Mouse (Mus musculus) liver, adult 2 months (tissue): Measurements from ENCODE around the gene Rapgef2. TPM values are rescaled to one million over a fixed set of nuclear protein-coding genes. Genes with fewer than 3 reads are reported as not detected.

Experiments used
- DNase-seq: peaks from one replicate; pipeline ENCODE4 v3.0.0-alpha.2; 2011; ENCODE audit warnings: low read depth, low spot score; ENCODE audit errors: extremely low read depth
- H3K27ac ChIP-seq: fragments of 200-500 bp; replicated peaks from 2 replicates; pipeline ENCODE4 v1.5.1; 2012; ENCODE audit warnings: low read depth, mild to moderate bottlenecking, control low read depth, inconsistent platforms, low read length; ENCODE audit not compliant: insufficient read depth
- H3K27me3 ChIP-seq: fragments of 200-500 bp; 2 replicates; pipeline ENCODE4 v1.6.1; 2012; ENCODE audit warnings: mild to moderate bottlenecking, moderate library complexity, low read length, inconsistent platforms; ENCODE audit not compliant: control insufficient read depth, insufficient read depth
- H3K36me3 ChIP-seq: fragments of 200-500 bp; 2 replicates; pipeline ENCODE4 v1.6.1; 2012; ENCODE audit warnings: low read length, inconsistent platforms; ENCODE audit not compliant: control insufficient read depth, insufficient read depth
- H3K4me1 ChIP-seq: fragments of 200-500 bp; 2 replicates; pipeline ENCODE4 v1.6.1; 2011; ENCODE audit warnings: low read length; ENCODE audit not compliant: control insufficient read depth, insufficient read depth
- H3K4me3 ChIP-seq: fragments of 200-500 bp; 2 replicates; pipeline ENCODE4 v1.5.1; 2011; ENCODE audit warnings: low read depth, mild to moderate bottlenecking, control low read depth, low read length, moderate library complexity; ENCODE audit not compliant: insufficient read depth
- H3K79me2 ChIP-seq: fragments of 200-500 bp; 2 replicates; pipeline ENCODE4 v1.6.1; 2012; ENCODE audit warnings: inconsistent platforms, mild to moderate bottlenecking, low read length, moderate library complexity; ENCODE audit not compliant: control insufficient read depth, insufficient read depth
- H3K9ac ChIP-seq: fragments of 200-500 bp; 2 replicates; pipeline ENCODE4 v1.6.1; 2012; ENCODE audit warnings: low read depth, mild to moderate bottlenecking, control low read depth, inconsistent platforms, low read length
- CTCF ChIP-seq: fragments of 200-500 bp; IDR thresholded peaks from 2 replicates; pipeline ENCODE4 v1.5.1; 2011; ENCODE audit warnings: low read depth, low read length, control low read depth
- POLR2A ChIP-seq: fragments of 200-500 bp; IDR thresholded peaks from 2 replicates; pipeline ENCODE4 v1.6.1; 2011; ENCODE audit warnings: low read length, control low read depth; ENCODE audit not compliant: insufficient read depth; ENCODE audit errors: extremely low read depth
- WGBS: fragments of 180-500 bp; shearing (Covaris S2); methylation state at CpG from one replicate; pipeline ENCODE4 v1.1.7; 2018; 5-methylcytosine and 5-hydroxymethylcytosine counted together
- polyA plus RNA-seq: library from polyadenylated mRNA; depleted of rRNA; stranded (reverse); fragments of >200 nt; gene quantifications from 2 replicates; pipeline ENCODE4 v1.2.3, GENCODE M21; 2012
- total RNA-seq: library from RNA; depleted of rRNA; stranded (reverse); fragments of >200 nt; gene quantifications from 2 replicates; pipeline ENCODE4 v1.2.3, GENCODE M21; 2014

Rapgef2 gene
- total and polyA plus RNA-seq, 2 experiments: 4.2 to 15.3 TPM

DNA sequence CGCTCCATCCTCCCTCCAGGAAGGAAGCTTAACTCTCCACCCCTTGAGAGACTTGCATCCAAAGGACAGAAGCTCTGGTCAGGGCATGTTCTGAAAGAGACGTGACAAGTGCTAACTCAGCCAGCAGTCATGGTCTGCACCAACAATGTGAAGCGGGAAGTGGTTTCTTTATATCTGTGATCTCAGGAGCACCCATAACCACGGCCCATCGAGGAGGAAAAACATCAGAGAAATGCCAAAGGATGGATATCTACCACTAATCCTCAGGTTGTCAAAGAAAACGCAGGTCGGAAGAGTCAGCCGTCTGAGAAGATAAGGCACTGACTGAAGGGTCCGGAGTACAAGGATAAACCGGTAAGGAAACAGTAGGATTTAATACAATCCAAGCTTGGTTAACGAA lies 38.1 kb downstream of the Rapgef2 start:
- 79% methylated on average over 11 of the region's 11 CpGs for WGBS
- Histone ChIP-seq H3K36me3 (no peaks in the 10 kb centered on the region), H3K4me1 (peaks cover 15% of the 10 kb centered on the region), H3K4me3 (no peak overlapping the region), H3K27ac (no peak overlapping the region), H3K9ac (no peak overlapping the region), H3K79me2 (peaks cover 23% of the 10 kb centered on the region; the same call in 1 of the 2 replicates), H3K27me3 (no peaks in the 10 kb centered on the region)
- TF ChIP-seq CTCF (no peak), POLR2A (no peak)
- no peak for DNase-seq

DNA sequence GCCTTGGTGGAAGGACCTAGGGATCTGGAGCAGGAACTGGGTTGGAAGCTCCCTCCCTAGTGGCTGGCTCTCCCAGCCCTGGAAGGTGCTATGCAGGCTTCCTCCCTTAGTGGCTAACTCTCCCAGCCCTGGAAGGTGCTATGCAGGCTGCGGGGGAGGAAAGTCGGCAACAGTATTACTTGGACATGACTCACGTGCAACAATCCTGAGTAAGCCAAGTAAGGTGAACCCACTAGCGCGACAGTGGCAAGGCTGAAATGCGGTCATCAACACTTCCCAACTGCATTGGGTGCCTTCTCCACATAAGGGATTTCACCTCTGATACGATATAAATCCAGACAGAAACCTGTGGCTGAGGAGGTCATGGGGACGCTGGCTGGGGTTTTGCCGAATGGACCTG lies 42.0 kb downstream of the Rapgef2 start:
- H3K9ac ChIP-seq: no peak overlapping the region
- peaks cover 14% of the 10 kb centered on the region for H3K4me1 ChIP-seq
- H3K36me3 ChIP-seq: no peaks in the 10 kb centered on the region
- no peak overlapping the region for H3K27ac ChIP-seq
- H3K27me3 ChIP-seq: no peaks in the 10 kb centered on the region
- no peak overlapping the region for H3K4me3 ChIP-seq
- no peak for TF ChIP-seq CTCF
- no peak for TF ChIP-seq POLR2A
- DNase-seq: peak; percentile 25
- WGBS: 53% methylated on average over 9 of the region's 9 CpGs
- peaks cover 24% of the 10 kb centered on the region; the same call in 1 of the 2 replicates for H3K79me2 ChIP-seq

DNA sequence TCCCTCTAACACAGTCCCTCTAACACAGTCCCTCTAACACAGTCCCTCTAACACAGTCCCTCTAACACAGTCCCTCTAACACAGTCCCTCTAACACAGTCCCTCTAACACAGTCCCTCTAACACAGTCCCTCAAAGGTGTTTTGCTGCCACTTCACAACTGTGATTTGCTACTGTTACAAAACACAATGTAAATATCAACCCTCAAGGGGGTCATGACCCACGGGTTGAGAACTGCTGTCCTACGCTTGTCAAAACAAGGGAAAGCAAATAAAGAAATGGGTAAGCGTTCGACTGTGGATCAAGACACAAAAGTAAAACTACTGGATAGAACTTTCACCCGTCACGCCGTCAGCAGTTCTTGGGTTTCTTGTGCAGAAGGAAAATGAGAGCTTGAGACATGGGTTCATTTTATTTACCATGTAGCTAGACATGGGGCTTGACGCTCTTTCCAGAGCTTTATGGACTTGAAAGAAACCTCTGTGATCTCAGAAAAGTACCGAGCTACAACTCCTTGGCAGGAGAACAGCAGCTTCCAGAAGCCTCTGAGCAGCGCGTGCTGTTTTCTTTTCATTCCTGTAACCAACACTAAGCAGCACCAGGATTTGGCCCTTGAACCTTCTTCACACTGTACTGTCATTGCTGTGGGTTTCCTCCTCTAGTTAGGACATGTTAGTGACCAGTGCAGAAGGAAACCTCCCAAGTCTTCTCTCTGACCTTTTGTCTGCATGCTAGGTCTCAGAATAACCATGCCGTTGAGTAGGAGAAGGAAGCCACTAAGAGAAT lies 43.2 kb downstream of the Rapgef2 start:
- Histone ChIP-seq H3K27me3 (no peaks in the 10 kb centered on the region), H3K4me3 (peak overlapping the region; percentile 51), H3K27ac (peak overlapping the region; percentile 77), H3K79me2 (peaks cover 28% of the 10 kb centered on the region; the same call in 1 of the 2 replicates), H3K9ac (peak overlapping the region; percentile 57), H3K4me1 (peaks cover 18% of the 10 kb centered on the region), H3K36me3 (no peaks in the 10 kb centered on the region)
- WGBS: 15% methylated on average over 12 of the region's 12 CpGs
- DNase-seq: peak; percentile 94
- TF ChIP-seq POLR2A (no peak), CTCF (no peak)

DNA sequence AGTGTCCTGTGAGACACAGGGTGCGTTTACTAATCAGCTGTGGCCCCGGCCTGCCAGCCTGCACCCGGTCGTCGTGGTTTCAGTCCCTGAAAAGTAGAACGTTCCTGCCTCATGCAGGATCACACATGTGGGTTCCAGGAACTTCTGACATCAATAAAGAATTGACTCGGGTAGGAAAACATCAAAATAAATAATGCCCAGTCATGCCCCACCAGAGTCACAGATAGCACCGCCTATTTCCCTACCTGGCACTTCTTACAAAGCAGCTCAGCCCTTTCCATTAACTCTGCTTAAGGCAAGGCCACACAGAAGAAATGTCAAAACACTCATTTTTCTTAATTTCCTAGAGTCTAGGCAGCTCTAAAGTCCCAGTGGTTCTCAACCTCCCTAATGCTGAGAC lies 44.0 kb downstream of the Rapgef2 start:
- no peaks in the 10 kb centered on the region for H3K27me3 ChIP-seq
- peak; percentile 89 for DNase-seq
- 11% methylated on average over 8 of the region's 8 CpGs for WGBS
- no peak overlapping the region for H3K4me3 ChIP-seq
- H3K4me1 ChIP-seq: peaks cover 15% of the 10 kb centered on the region
- no peaks in the 10 kb centered on the region for H3K36me3 ChIP-seq
- H3K79me2 ChIP-seq: peaks cover 36% of the 10 kb centered on the region; the same call in 1 of the 2 replicates
- TF ChIP-seq POLR2A: no peak
- no peak for TF ChIP-seq CTCF
- no peak overlapping the region; the same call in none of the 2 replicates for H3K9ac ChIP-seq
- peak overlapping the region; percentile 77 for H3K27ac ChIP-seq

DNA sequence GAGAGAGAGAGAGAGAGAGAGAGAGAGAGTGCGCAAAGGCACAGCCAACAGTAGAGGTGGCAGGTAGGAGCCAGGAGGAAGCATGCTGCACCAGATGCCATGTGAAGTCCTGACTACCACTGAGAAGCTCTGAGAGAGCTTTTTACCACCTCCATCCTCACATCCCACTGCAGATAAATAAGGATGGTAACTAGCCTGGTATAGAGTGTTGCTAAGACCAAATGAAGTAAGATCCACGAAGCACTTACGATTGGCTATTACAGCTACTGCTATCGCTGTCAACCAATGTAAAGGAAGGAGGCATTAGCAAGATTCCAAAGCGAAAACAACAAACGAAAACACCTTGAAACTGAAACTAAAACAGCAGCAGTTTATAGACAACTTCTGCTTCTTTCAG lies 47.3 kb downstream of the Rapgef2 start:
- Histone ChIP-seq H3K4me3 (no peak overlapping the region), H3K36me3 (no peaks in the 10 kb centered on the region), H3K9ac (no peak overlapping the region; the same call in 1 of the 2 replicates), H3K27me3 (no peaks in the 10 kb centered on the region), H3K79me2 (peaks cover 37% of the 10 kb centered on the region; the same call in 1 of the 2 replicates), H3K4me1 (peaks cover 14% of the 10 kb centered on the region), H3K27ac (peak overlapping the region; percentile 10; the same call in 1 of the 2 replicates)
- TF ChIP-seq CTCF (no peak), POLR2A (no peak)
- DNase-seq: no peak
- WGBS: 56% methylated on average over 6 of the region's 6 CpGs

DNA sequence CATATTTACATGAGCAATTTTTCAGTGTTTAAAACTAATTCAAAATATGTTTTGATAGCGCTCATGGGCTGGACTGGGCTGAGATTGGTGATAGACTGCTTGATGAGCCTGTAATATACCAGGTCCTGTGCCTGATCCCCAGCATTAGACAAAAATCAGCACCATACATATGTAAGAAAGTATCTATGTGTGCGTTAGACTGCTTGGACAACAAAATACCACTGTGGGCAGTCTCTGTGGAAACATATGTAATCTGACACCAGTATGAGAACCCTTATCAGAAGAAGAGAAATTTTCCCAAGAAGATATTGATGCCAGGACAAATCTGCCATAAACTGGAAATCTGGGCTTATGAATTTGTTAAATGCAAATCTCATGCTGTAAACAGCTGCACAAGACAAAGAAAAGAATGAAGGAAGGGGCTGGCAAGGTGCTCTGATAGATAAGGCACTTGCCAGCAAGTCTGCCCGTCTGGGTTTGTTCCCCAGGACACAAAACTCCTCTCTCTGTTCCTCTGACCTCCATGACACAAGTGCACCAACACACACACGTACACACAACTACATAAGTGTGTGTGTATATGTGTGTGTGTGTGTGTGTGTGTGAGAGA lies 47.8 kb downstream of the Rapgef2 start:
- WGBS: 58% methylated on average over 4 of the region's 4 CpGs
- Histone ChIP-seq H3K27ac (peak overlapping the region; percentile 10; the same call in 1 of the 2 replicates), H3K79me2 (peaks cover 37% of the 10 kb centered on the region; the same call in 1 of the 2 replicates), H3K4me1 (peaks cover 17% of the 10 kb centered on the region), H3K36me3 (no peaks in the 10 kb centered on the region), H3K27me3 (no peaks in the 10 kb centered on the region), H3K9ac (no peak overlapping the region; the same call in 1 of the 2 replicates), H3K4me3 (no peak overlapping the region)
- no peak for TF ChIP-seq CTCF
- no peak for TF ChIP-seq POLR2A
- DNase-seq: no peak
